Mouse (Mus musculus) kidney, postnatal 4 days (tissue): Measurements from ENCODE around the gene Wdhd1.
"Not testable (repeated sequence)": the region's sequence is repeated elsewhere in the genome, so short reads cannot be mapped to it uniquely, and the experiment has no call there.

ENCODE experiments used
- DNase-seq, 2 experiments: peaks; one replicate each; pipeline ENCODE4 v3.0.0; 2021; ENCODE audit warnings: mixed read lengths in 2 of 2

Wdhd1 gene

GRCm38 (mm10) chr14:47276637-47277393 is at the start of gene Wdhd1, which contains the start of gene Socs4:
Gene Wdhd1, minus strand, starts transcription at chr14:47276857.
Gene Socs4, plus strand, starts transcription at chr14:47276931.
- DNase-seq: peak; percentile 96 to 98

DNA sequence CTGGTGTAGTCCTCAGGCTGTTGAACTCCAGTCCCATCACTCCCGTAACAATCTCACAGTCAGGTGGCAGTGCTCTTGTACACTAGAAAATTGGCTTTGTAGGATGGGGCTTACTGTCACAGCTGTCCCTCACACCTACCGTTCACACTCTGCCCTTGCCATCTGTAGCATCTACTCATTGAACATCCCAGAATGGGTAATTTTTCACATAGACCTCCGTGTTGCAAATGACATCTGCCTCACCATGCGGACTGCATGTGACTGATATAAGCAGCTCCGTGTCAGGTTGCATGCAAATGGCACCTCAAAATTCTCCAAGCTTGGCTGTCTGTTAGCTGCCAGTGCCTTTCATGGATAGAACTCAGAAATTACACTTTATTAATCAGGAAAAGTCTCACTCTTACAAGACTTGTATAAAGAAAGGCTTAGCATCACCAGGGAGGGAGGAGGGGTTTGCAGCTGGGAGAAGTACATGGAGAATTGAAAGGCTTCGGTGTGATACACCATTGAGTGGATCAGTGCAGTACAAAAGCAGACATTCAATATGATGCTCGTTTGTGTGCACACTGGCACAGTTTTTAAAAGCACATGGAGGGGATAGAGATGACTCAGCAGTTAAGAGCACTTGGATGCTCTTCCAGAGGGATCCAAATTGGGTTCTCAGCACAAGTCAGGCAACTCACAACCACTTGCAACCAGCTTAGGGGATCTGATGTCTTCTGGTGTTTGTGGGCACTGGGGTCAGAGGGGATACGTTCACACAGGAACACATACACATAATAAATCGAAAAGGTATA is 49.5 kb upstream of the Wdhd1 start:
- no peak for DNase-seq

DNA sequence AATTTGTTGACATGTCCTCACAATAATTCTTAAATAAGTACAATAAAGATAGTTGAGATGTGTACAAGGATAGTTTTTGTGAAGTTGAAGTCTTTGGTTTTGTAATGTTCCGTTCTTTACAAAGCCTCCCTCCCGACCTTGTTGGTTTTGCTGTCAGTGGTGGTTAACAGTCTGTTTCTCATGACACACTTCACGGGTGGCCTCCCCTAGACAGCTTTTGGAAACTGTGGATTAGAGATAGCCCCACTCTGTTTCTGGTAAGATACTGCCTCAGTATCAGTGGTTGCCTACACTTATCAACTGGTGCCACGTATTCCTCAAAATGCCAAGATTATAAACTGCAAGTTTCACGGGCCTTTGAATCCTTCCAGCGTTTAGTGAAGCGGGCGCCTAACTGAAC is 44.9 kb upstream of the Wdhd1 start:
- not testable (repeated sequence) for DNase-seq

DNA sequence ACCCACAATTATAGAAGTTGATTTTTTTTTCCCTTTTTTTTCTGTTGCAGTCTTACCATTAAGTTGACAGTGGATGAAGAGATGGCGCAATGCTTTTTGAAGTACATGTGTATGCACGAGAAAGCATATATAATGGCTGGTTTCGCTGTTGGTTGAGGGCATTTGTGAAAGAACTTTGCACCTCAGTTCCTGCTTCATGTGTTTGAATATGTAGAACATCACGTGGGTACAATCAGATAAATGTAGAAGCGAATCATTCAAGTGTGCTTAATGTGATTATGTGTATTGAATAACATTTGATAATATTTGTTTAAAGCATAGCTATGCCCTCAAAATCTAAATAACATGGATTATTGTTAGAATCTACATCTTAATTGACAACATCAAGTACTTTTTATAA is 42.7 kb upstream of the Wdhd1 start:
- no peak for DNase-seq

- no peak for DNase-seq
Measured at GRCm38 (mm10) chr14:47310342-47311181, 33.9 kb upstream of the Wdhd1 start.

DNA sequence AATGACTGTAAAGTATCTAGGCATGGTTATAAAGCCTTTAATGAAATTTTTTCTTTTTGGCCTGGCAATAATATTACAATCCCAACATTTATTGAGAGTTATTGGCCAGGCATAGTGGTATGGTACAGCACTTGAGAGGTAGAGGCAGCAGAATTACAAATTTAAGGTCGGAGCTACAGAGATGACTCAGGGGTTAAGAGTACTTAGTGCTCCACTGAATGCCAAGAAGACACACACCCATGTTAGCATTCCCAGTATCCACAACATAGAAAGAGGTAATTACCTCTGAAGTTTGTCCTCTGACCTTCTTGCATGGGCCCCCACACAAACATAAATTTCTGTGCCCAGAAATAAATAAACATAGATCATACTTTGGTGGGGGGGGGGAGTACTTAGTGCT is 32.4 kb upstream of the Wdhd1 start:
- no peak for DNase-seq

DNA sequence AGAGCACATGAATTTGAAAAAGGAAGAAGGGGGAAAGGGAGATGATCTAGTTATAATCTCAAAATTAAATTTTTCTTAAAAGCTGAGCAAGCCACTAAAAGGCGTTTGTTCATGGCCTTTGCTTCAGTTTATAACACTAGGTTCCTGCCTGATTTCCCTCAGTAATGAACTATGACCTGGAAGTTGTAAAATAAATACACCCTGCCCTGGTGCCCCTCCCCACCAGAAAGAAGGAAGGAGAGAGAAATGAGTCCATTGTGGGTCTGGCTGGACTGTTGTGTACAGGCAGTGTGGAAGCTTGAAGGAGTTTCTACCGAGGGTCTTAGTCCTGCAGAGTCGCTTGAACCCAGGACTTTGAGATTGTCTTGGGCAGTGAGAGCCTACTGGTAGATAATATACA is 31.0 kb upstream of the Wdhd1 start:
- DNase-seq: no peak

DNA sequence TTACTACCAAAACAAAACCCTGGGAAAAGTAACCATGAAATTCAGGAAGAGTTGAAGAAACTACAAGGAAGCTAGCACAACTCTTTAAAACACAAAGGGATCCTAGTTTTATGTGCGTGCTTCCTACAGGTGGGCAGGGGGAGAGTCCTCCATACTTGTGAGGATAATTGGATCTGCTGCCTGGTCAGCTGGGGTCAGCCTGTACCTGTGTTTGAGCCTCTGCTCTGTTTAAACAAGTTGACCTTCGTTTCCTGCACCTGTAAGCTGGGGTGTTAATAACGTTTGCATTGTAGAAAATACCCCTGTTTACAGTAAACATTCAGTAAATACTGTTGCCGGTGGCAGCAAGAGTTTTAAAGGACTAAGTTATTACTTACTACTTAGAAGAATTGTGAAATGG is 29.3 kb upstream of the Wdhd1 start:
- DNase-seq: no peak

- no peak for DNase-seq
Measured at GRCm38 (mm10) chr14:47304814-47305405, 28.3 kb upstream of the Wdhd1 start.

DNA sequence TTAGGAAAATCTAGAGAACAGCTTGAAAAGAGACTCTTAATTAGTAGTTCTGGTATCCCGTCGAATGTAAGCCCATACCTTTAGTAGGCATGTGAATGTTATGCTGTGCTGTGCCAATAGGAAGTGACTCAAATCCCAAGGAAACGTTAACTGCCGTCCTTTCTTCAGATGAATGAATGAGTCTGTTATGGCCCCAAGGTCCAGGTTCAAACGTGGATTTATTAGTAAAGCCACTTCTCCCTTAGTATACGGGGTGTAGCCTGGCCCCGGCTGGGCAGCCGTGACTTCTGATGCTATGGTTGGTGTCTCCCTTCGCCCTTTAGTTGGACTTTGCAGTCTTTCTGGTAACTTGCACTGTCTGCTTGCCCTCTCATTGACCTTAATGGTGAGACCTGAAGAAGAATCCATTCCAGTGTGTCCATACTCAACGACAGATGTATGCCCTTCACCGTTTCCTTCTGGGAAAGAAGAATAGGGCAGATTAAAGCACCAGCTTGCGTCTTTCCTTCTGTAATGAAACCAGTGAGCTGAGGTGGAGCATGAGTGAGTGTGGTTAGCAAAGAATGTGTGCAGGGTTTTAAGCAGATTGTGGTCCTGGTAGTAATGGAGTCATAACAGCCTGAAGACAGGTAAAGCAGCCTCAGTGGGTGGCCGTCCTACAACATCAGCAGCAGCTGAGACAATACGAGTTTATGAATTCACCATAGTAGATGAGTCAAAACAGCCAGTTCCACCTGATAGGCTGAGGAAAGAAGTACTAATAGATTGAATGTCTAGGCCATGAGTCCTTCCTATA is 26.4 kb upstream of the Wdhd1 start:
- DNase-seq: no peak

GRCm38 (mm10) chr14:47298819-47299261 is 22.2 kb upstream of the Wdhd1 start:
- DNase-seq: peak; percentile 57 to 66

DNA sequence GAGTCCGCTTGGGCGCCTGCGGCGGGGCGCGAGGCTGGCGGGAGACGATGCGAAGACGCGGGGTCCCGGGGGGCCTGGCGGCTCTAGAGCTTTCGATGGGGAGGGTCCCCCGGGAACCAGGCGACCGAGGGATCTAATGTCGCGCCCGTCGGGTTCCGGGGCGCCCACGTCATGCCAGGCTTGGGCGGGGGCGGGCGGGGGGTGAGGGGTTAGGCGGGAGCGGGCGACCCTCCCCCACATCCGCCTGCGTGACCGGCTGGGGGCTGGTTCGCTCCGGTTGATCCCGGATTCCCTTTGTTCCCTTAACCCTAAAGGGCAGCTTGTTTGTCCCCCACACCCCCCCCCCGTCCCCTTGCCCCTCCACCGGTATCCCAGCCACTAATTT is 21.7 kb upstream of the Wdhd1 start:
- peak; percentile 61 to 74 for DNase-seq

DNA sequence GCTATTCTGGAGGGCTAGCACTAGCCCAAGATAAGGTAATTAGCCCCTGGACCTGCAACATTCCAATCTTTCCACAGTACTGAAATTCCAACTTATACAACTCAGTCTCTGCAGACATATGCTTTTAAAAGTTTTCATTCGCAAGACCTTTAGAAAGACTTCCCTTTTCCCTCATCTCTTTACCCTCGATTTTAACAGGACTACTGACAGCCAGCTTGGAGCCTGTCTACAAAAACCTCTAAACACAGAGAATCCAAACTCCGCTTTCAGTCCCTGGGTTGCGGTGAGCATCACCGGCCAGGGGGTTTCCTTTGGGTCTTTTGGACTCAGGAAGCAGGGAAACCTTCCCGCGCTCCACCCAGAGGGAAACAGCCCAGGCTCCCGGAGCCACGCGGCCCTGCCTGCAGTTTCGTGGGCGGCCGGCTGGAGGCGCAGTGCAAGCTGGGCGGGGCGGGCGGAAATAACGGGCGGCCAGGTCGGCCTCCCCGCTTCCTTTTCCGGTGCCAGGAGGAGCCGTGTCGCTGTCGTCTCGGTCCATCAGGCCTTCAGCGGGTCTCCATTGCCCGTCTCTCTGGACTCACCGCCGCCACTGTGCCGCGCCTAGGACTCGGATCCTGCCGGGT is 21.2 kb upstream of the Wdhd1 start, which contains the start of gene Mapk1ip1l:
Gene Mapk1ip1l, plus strand, starts transcription at position 482 of the 623 bp plus-strand sequence.
- peak; percentile 95 for DNase-seq

GRCm38 (mm10) chr14:47296232-47296631 is 19.6 kb upstream of the Wdhd1 start:
- no peak for DNase-seq

DNA sequence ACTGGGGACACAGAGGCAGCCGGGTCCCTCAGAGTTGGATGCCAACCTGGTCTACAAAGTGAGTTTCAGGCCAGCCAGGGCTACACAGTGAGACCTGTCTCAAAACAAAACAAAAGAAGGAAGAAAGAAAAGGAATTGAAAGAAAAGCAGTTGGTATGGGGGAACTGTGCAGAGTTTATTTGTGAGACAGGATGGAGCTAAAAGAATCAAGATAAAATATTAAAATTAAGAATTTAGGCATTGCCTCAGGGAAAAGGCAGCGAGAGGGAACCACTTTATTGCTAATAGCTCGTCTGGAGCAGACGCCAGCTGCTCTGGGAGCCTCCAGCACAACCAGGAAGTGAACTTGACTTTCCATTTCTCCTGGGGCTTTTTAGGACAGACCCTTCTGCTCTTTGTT is 17.5 kb upstream of the Wdhd1 start:
- no peak for DNase-seq

DNA sequence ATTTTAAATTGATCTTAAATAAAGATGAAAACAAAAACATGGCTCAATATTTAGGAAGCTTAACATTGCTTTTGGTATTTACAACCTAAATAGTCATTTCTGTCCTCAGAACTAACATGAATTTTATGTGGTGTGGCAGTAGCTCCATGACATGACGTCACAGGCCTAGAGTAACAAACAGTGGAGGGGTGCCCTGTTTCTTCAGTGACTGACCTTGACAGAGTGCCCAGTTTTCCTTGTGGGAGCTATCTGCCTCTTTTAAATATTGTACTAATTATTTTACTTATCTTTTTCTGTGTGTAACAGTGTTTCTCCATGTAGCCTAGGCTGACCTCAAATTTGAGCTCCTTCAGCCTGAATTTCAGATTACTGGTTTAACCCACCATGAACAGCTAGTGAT is 15.1 kb upstream of the Wdhd1 start:
- no peak for DNase-seq

DNA sequence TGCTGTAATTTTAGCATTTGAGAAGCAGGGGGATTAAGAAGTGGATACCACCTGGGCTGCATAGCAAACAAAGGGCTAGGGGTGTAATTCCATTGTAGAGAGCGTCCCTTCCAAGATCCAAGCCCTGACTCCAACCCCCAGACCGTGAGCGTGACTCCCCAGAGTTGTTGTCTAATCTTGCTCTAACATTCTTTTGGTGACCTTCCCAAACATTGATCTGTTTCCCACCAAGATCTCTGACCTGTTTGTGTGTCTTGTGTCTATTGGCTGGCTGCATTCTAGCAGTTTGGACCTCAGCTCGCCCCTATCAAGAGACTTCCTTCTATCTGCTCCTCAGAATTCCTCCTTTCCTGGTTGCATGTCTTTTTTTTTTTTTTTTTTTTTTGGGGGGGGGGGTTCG is 10.4 kb upstream of the Wdhd1 start:
- DNase-seq: no peak

GRCm38 (mm10) chr14:47286215-47286614 is 9.6 kb upstream of the Wdhd1 start:
- DNase-seq: no peak

GRCm38 (mm10) chr14:47285271-47285670 is 8.6 kb upstream of the Wdhd1 start:
- no peak for DNase-seq

DNA sequence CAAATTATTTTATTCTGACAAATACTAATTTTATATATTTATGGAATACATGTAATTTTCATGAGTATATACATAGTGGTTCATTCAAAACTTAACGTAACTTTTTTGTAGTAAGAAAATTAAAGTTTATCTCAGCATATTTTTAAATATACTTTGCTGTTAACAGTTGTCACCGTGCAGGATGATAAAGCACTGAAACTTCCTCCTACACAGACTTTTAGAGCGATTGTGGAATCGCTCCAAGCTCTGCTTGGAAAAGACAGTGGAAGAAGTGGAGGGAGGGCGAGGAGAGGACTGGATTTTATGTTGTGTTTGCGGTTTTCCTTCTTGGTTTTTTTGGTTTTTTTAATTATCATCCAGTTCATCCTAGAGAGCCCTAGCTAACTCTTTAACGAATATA is 6.9 kb upstream of the Wdhd1 start:
- no peak for DNase-seq

GRCm38 (mm10) chr14:47281535-47281934 is 4.9 kb upstream of the Wdhd1 start:
- no peak for DNase-seq
